Mouse (Mus musculus) heart, adult 2 months (tissue): ENCODE data around the gene Zfp664.

Source experiments
- CTCF ChIP-seq: fragments of 200-600 bp; IDR thresholded peaks from 2 replicates; pipeline ENCODE4 v1.8.1; 2022; ENCODE audit warnings: antibody characterized with exemption, mild to moderate bottlenecking, moderate library complexity
- EP300 ChIP-seq: fragments of 200-500 bp; IDR thresholded peaks from 2 replicates; pipeline ENCODE4 v1.6.1; 2011; ENCODE audit warnings: low read depth, low read length, control low read depth; ENCODE audit not compliant: insufficient read depth
- POLR2A ChIP-seq: fragments of 200-500 bp; IDR thresholded peaks from 2 replicates; pipeline ENCODE4 v1.6.1; 2011; ENCODE audit warnings: mild to moderate bottlenecking, low read depth, low read length, control low read depth; ENCODE audit not compliant: insufficient read depth

DNA sequence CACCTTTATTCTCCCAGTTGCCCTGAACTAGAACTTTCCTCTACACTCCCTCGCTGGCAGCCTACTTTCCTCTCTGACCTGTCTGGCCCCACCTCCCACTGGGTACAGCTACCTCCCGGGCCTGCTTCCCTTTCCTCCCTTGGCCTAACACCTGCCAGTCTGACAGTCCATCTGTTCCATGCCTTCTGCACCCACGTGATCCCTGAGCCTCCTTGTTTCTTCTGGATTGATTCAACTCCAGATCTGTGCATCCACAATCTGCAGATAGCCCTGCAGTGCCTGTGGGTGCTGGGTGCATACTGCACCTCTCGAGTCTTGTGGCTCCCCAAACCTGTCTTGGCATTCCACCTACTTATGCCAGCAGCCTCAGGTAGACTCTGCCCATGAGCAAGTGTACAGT is 25.9 kb upstream of the Zfp664 start:
- no peak for TF ChIP-seq POLR2A
- TF ChIP-seq CTCF = no peak
- TF ChIP-seq EP300 = no peak
